ENCODE assay signal across 10 mouse cellular contexts in the genomic region with DNA sequence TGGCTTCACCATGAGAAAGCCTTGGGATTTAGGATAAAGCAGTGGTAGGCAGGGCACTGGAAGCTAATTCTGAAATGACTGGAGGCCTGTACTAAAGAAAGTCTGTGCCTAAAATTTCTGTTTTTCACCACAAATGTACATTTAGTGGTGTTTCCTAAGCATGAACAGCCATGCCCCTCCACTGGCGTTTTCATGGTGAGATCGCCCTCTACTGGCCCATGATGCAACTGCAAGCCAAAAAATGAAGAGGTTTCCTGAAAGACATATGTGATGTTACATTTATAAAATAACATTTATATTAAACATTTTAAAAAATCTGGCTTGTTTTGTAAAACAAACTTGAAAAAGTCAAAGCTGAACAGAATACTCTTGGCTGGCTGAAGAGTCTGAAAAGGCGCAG. TPM values are rescaled to one million over a fixed set of nuclear protein-coding genes. Genes with fewer than 3 reads are reported as not detected.
DNase-seq lines count a peak whose midpoint lies in the region; ATAC-seq and TF ChIP-seq lines count a peak whose summit lies in the region.
"Had no signal": no experiment of that assay in that cellular context is flagged by ENCODE, and none has a peak within 500 bp of the region (broad histone marks: within the 10 kb centered on the region; RNA-seq: fewer than 3 reads in every experiment).

No protein-coding gene starts in this region.

- no peak overlapping the region for H3K9ac ChIP-seq in liver, embryonic 11.5 days (ENCODE audit: low read depth, low read length)
- no peak overlapping the region for H3K9ac ChIP-seq in lung, embryonic 14.5 days
- H3K9ac ChIP-seq: lung, embryonic 15.5 days had no signal

- H3K27me3 ChIP-seq in liver, embryonic 11.5 days (replicated peaks; ENCODE audit: control insufficient read depth, insufficient read depth, low read length) = no peaks in the 10 kb centered on the region
- H3K27me3 ChIP-seq in lung, embryonic 14.5 days (ENCODE audit: insufficient read depth, low read length) = no peaks in the 10 kb centered on the region
- H3K27me3 ChIP-seq: lung, embryonic 15.5 days had no signal

- H3K4me1 ChIP-seq in liver, embryonic 11.5 days (replicated peaks; ENCODE audit: control insufficient read depth, insufficient read depth, low read length) = no peaks in the 10 kb centered on the region
- H3K4me1 ChIP-seq in embryonic fibroblast, embryonic 13.5 days (ENCODE audit: control insufficient read depth, insufficient read depth, low read length) = no peaks in the 10 kb centered on the region
- H3K4me1 ChIP-seq in lung, embryonic 14.5 days (ENCODE audit: insufficient read depth) = no peaks in the 10 kb centered on the region
- H3K4me1 ChIP-seq: lung, embryonic 15.5 days had no signal

- ATAC-seq in liver, embryonic 11.5 days (replicated peaks; ENCODE audit: low FRiP score) = no peak
- no peak for ATAC-seq in lung, embryonic 14.5 days (ENCODE audit: insufficient read depth)

- no peaks in the 10 kb centered on the region for H3K9me3 ChIP-seq in liver, embryonic 11.5 days (ENCODE audit: control insufficient read depth, low read length)
- no peaks in the 10 kb centered on the region for H3K9me3 ChIP-seq in lung, embryonic 14.5 days (ENCODE audit: low read depth, low read length)
- H3K9me3 ChIP-seq: lung, embryonic 15.5 days had no signal

- peak; percentile 60; the same call in 1 of the 2 replicates for TF ChIP-seq CTCF in embryonic fibroblast, embryonic 13.5 days (IDR thresholded peaks at IDR 0.05; ENCODE audit: borderline replicate concordance, insufficient read depth, low read length)
- TF ChIP-seq CTCF in lung, embryonic 14.5 days (IDR thresholded peaks at IDR 0.05; ENCODE audit: low read depth) = peak; percentile 80

- DNase-seq in cerebellum, adult 11 months = peak; percentile 51
- DNase-seq in cerebellum, adult 11-12 months = no peak
- peak; percentile 64 for DNase-seq in liver
- DNase-seq in liver, embryonic 11.5 days (ENCODE audit: low spot score) = no peak
- DNase-seq in adrenal gland, postnatal 25 days = peak; percentile 55
- peak; percentile 82 for DNase-seq in lung, embryonic 14.5 days
- peak; percentile 27 to 65 for DNase-seq in thymus, postnatal 10 days (ENCODE audit: low spot score in 2 of 2)

- no peak overlapping the region for H3K4me3 ChIP-seq in liver, embryonic 11.5 days (ENCODE audit: low read depth, low read length)
- no peak overlapping the region for H3K4me3 ChIP-seq in embryonic fibroblast, embryonic 13.5 days (ENCODE audit: insufficient read depth, low read length)
- no peak overlapping the region for H3K4me3 ChIP-seq in lung, embryonic 14.5 days (ENCODE audit: low read depth, low read length)
- H3K4me3 ChIP-seq: heart, adult 2 months; lung, embryonic 15.5 days had no signal

- no peak for TF ChIP-seq POLR2A in embryonic fibroblast, embryonic 13.5 days (IDR thresholded peaks at IDR 0.05; ENCODE audit: low read depth, low read length)

- H3K36me3 ChIP-seq in liver, embryonic 11.5 days (ENCODE audit: control insufficient read depth, insufficient read depth, low read length) = peaks cover 13% of the 10 kb centered on the region
- H3K36me3 ChIP-seq in lung, embryonic 14.5 days (ENCODE audit: insufficient read depth) = peaks cover 87% of the 10 kb centered on the region

- H3K4me2 ChIP-seq in liver, embryonic 11.5 days = no peak overlapping the region
- no peak overlapping the region for H3K4me2 ChIP-seq in lung, embryonic 14.5 days
- H3K4me2 ChIP-seq: lung, embryonic 15.5 days had no signal

- 27% methylated on average over 3 of the region's 3 CpGs for WGBS in liver, embryonic 11.5 days
- WGBS in lung, embryonic 14.5 days = 31% methylated on average over 3 of the region's 3 CpGs

- H3K27ac ChIP-seq in liver, embryonic 11.5 days (ENCODE audit: low read depth, low read length) = no peak overlapping the region
- H3K27ac ChIP-seq in embryonic fibroblast, embryonic 13.5 days (ENCODE audit: insufficient read depth, low read length) = no peak overlapping the region
- no peak overlapping the region for H3K27ac ChIP-seq in lung, embryonic 14.5 days (ENCODE audit: low read depth)
- H3K27ac ChIP-seq: heart, adult 2 months; lung, embryonic 15.5 days had no signal

RNA-seq across cellular contexts. Expression of a gene that starts 23.3 kb away (rescaled TPM):
- polyA plus RNA-seq in liver, embryonic 11.5 days (2014; fragmentation: Nextera tagmentation; extraction: Ambion mirVana) = 14.6 and 17.0 TPM in 2 replicates
- 1.0 and 1.3 TPM in 2 replicates for total RNA-seq in adrenal gland, postnatal 25 days (2021)
- polyA plus RNA-seq in embryonic fibroblast, embryonic 13.5 days (2011; ENCODE audit: insufficient read length, low read depth, missing spikeins) = 4.6 and 7.4 TPM in 2 replicates
- 3.8 and 4.1 TPM in 2 replicates for polyA plus RNA-seq in lung, embryonic 14.5 days (2014; fragmentation: Nextera tagmentation; extraction: Ambion mirVana)

RNA-seq across cellular contexts. Expression of a gene that starts 45.4 kb away (rescaled TPM):
- polyA plus RNA-seq in liver, embryonic 11.5 days (2014; fragmentation: Nextera tagmentation; extraction: Ambion mirVana) = 4.5 and 5.4 TPM in 2 replicates
- 76.1 and 81.2 TPM in 2 replicates for total RNA-seq in adrenal gland, postnatal 25 days (2021)
- polyA plus RNA-seq in embryonic fibroblast, embryonic 13.5 days (2011; ENCODE audit: insufficient read length, low read depth, missing spikeins) = 43.1 and 54.8 TPM in 2 replicates
- 18.5 and 22.5 TPM in 2 replicates for polyA plus RNA-seq in lung, embryonic 14.5 days (2014; fragmentation: Nextera tagmentation; extraction: Ambion mirVana)

Comparison
In these comparisons a context has a peak if more than half of its experiments do, and no peak if none do; other contexts are left out.
1. DNase-seq: peak in cerebellum, adult 11 months (single experiment), liver (single experiment), adrenal gland, postnatal 25 days (single experiment), lung, embryonic 14.5 days (single experiment) and thymus, postnatal 10 days (2 of 2); none in cerebellum, adult 11-12 months (single experiment) and liver, embryonic 11.5 days (single experiment).